Mouse (Mus musculus) kidney, embryonic 14.5 days (tissue): ENCODE data around the gene Zfp37. TPM values are rescaled to one million over a fixed set of nuclear protein-coding genes. Genes with fewer than 3 reads are reported as not detected.
"Not testable (repeated sequence)": the region's sequence is repeated elsewhere in the genome, so short reads cannot be mapped to it uniquely, and the experiment has no call there.

ENCODE experiments used
- ATAC-seq: fragments of 200-750 bp; cut with Nextera tagmentation; 2 replicates; pipeline ENCODE4 v1.8.0; 2017; ENCODE audit warnings: moderate number of reproducible peaks, mild to moderate bottlenecking, moderate TSS enrichment, moderate library complexity; ENCODE audit not compliant: low FRiP score, low TSS enrichment
- H3K27ac ChIP-seq: fragments of 300-500 bp; sonication (generic); 2 replicates; pipeline ENCODE4 v1.5.1; 2014; ENCODE audit warnings: low read depth, mild to moderate bottlenecking, low read length, moderate library complexity, mixed read lengths
- H3K27me3 ChIP-seq: fragments of 300-500 bp; sonication (generic); 2 replicates; pipeline ENCODE4 v1.6.1; 2014; ENCODE audit warnings: mild to moderate bottlenecking, low read length; ENCODE audit not compliant: control insufficient read depth, insufficient read depth
- H3K36me3 ChIP-seq: fragments of 300-500 bp; sonication (generic); 2 replicates; pipeline ENCODE4 v1.6.1; 2014; ENCODE audit warnings: low read length, mixed read lengths; ENCODE audit not compliant: control insufficient read depth, insufficient read depth
- H3K4me1 ChIP-seq: fragments of 300-500 bp; sonication (generic); 2 replicates; pipeline ENCODE4 v1.6.1; 2014; ENCODE audit warnings: low read length, mixed read lengths; ENCODE audit not compliant: control insufficient read depth, insufficient read depth
- H3K4me2 ChIP-seq: fragments of 300-500 bp; sonication (generic); replicated peaks from 2 replicates; pipeline ENCODE4 v1.6.1; 2014; ENCODE audit warnings: low read depth, mild to moderate bottlenecking, low read length
- H3K4me3 ChIP-seq: fragments of 300-500 bp; sonication (generic); 2 replicates; pipeline ENCODE4 v1.5.1; 2014; ENCODE audit warnings: mild to moderate bottlenecking, low read length
- H3K9ac ChIP-seq: fragments of 300-500 bp; sonication (generic); 2 replicates; pipeline ENCODE4 v1.6.1; 2014; ENCODE audit warnings: low read depth, mild to moderate bottlenecking, low read length, moderate library complexity
- H3K9me3 ChIP-seq: fragments of 300-500 bp; sonication (generic); 2 replicates; pipeline ENCODE4 v1.6.1; 2016; ENCODE audit warnings: low read length; ENCODE audit not compliant: control insufficient read depth
- WGBS: fragments of 180-500 bp; shearing (Covaris S2); extraction: QIAGEN DNeasy Blood & Tissue Kit; methylation state at CpG from one replicate; pipeline ENCODE4 v1.1.7; 2014; 5-methylcytosine and 5-hydroxymethylcytosine counted together
- polyA plus RNA-seq: library from polyadenylated mRNA; unstranded; fragments of >200 nt; fragmentation: Nextera tagmentation; extraction: Ambion mirVana; gene quantifications from 2 replicates; pipeline ENCODE4 v1.2.1, GENCODE M21; 2014

The Zfp37 gene
- polyA plus RNA-seq, result 10.0 and 15.5 TPM in 2 replicates

- no peaks in the 10 kb centered on the region for H3K27me3 ChIP-seq
- WGBS, result 77% methylated on average over 13 of the region's 13 CpGs
- ATAC-seq, result no peak
These were observed at the start of gene Zfp37 for GRCm38 (mm10) chr4:62230769-62231168. TSS of gene Zfp37 (minus strand) at chr4:62231047.

DNA sequence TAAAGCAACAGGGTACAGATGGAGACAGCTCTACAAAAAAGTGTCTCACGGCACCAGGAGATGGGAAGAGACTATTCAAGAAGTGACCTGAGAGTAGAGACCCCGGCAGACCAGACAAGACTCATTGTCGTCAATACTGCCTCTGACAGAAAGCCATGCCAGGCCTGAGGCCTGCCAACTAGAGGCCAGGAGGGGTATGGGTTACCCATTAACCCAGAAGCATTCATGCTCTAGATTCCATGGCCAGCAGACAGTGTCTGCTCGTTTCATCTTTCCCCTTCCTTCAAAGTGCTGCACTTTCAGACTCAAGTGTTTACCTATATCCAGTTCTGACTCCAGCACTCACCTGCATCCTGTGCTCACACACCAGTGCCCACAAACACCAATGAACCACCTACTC, 47.2 kb upstream of the Zfp37 start:
- Histone ChIP-seq H3K9ac (no peak overlapping the region), H3K4me3 (no peak overlapping the region), H3K9me3 (no peaks in the 10 kb centered on the region), H3K27me3 (no peaks in the 10 kb centered on the region), H3K27ac (no peak overlapping the region), H3K4me2 (no peak overlapping the region), H3K36me3 (no peaks in the 10 kb centered on the region), H3K4me1 (no peaks in the 10 kb centered on the region)
- peak; percentile 58 for ATAC-seq
- WGBS, result 65% methylated on average over 4 of the region's 4 CpGs

More at GRCm38 (mm10) chr4:62230769-62231168, at the start of gene Zfp37:
- Histone ChIP-seq H3K9ac (no peak within 1 kb of the TSS), H3K4me1 (no peaks in the 10 kb centered on the region), H3K27ac (no peak within 1 kb of the TSS), H3K4me3 (no peak within 1 kb of the TSS), H3K36me3 (no peaks in the 10 kb centered on the region), H3K9me3 (no peaks in the 10 kb centered on the region), H3K4me2 (no peak within 1 kb of the TSS)

DNA sequence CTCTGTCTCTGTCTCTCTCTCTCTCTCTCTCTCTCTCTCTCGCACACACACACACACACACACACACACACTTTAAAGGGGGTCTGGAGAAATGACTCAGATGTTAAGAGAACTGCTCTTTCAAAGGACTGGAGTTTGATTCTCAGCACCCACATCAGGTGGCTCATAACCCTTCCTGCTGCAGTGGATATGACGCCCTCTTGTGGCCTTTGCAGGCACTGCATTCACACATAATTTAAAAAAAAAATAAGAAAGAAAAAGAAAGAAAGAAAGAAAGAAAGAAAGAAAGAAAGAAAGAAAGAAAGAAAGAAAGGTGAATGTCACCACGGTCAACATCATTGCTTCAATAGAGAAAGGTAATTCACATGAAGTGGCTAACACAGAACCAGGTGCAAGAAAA, 46.4 kb upstream of the Zfp37 start:
- Histone ChIP-seq H3K9ac (no peak overlapping the region), H3K4me2 (no peak overlapping the region), H3K36me3 (no peaks in the 10 kb centered on the region), H3K4me1 (no peaks in the 10 kb centered on the region), H3K27me3 (no peaks in the 10 kb centered on the region), H3K4me3 (no peak overlapping the region), H3K27ac (no peak overlapping the region), H3K9me3 (no peaks in the 10 kb centered on the region)
- no peak for ATAC-seq
- WGBS, result 65% methylated on average over 3 of the region's 3 CpGs

DNA sequence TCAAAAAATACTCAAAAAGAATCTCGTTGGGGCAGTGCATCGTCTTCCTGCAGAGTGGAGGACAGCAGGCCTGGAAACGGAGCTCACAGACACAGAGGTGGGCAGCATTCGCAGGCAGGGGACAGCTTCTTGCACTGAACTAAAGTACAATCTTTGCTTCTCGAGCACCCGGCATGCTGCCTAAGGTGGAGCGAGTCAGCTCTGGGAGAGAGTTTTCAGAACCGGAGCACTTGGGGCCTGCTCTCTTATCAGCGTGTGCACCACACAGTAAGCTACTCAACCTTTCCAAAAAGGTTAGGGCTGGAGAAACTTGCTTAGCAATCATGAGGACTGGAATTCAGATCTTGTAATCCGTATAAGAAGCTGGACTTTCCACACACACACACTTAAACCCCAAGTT, 45.8 kb upstream of the Zfp37 start:
- no peaks in the 10 kb centered on the region for H3K36me3 ChIP-seq
- H3K9me3 ChIP-seq, result no peaks in the 10 kb centered on the region
- H3K27ac ChIP-seq, result no peak overlapping the region
- WGBS, result 85% methylated on average over 10 of the region's 10 CpGs
- H3K4me2 ChIP-seq, result no peak overlapping the region
- no peak for ATAC-seq
- no peak overlapping the region for H3K9ac ChIP-seq
- H3K4me1 ChIP-seq, result no peaks in the 10 kb centered on the region
- H3K27me3 ChIP-seq, result no peaks in the 10 kb centered on the region
- H3K4me3 ChIP-seq, result no peak overlapping the region

- Histone ChIP-seq H3K36me3 (no peaks in the 10 kb centered on the region), H3K9ac (no peak overlapping the region), H3K27me3 (no peaks in the 10 kb centered on the region), H3K4me1 (no peaks in the 10 kb centered on the region), H3K4me3 (no peak overlapping the region), H3K27ac (no peak overlapping the region), H3K9me3 (no peaks in the 10 kb centered on the region), H3K4me2 (no peak overlapping the region)
- 29% methylated on average over 12 of the region's 12 CpGs for WGBS
- peak; percentile 60 for ATAC-seq
These were observed 44.1 kb upstream of the Zfp37 start for GRCm38 (mm10) chr4:62274841-62275536.

DNA sequence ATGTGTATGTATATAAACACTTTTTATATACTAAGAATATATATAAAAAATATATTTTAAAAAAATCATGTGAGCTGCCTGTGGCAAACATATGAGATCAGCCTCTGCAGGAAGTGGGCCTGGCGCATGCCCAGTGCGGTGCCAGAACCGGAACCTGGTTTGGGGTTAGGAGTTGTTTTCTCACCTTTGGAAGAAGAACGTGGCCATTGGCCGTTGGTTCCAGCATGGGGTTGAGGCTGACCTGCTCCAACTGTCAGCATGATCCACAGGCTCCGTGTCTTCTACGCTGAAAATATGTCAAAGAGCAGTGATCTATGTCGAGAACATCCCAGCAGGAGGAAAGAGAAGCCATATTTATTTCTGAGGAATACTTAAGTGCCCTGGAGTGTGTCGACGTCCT, 43.1 kb upstream of the Zfp37 start:
- H3K36me3 ChIP-seq, result no peaks in the 10 kb centered on the region
- no peaks in the 10 kb centered on the region for H3K4me1 ChIP-seq
- no peak overlapping the region for H3K4me2 ChIP-seq
- ATAC-seq, result no peak
- H3K27me3 ChIP-seq, result no peaks in the 10 kb centered on the region
- H3K27ac ChIP-seq, result no peak overlapping the region
- 89% methylated on average over 10 of the region's 10 CpGs for WGBS
- no peak overlapping the region for H3K9ac ChIP-seq
- no peaks in the 10 kb centered on the region for H3K9me3 ChIP-seq
- no peak overlapping the region for H3K4me3 ChIP-seq

GRCm38 (mm10) chr4:62272696-62273095, 41.8 kb upstream of the Zfp37 start:
- Histone ChIP-seq H3K27ac (no peak overlapping the region), H3K4me2 (no peak overlapping the region), H3K36me3 (no peaks in the 10 kb centered on the region), H3K4me3 (no peak overlapping the region), H3K9ac (no peak overlapping the region), H3K27me3 (no peaks in the 10 kb centered on the region), H3K4me1 (no peaks in the 10 kb centered on the region), H3K9me3 (no peaks in the 10 kb centered on the region)
- no peak for ATAC-seq
- 91% methylated on average over 10 of the region's 10 CpGs for WGBS

- H3K9ac ChIP-seq, result no peak overlapping the region
- no peaks in the 10 kb centered on the region for H3K9me3 ChIP-seq
- WGBS, result 62% methylated on average over 10 of the region's 10 CpGs
- no peak overlapping the region for H3K4me3 ChIP-seq
- peaks cover 3% of the 10 kb centered on the region; the same call in 1 of the 2 replicates for H3K4me1 ChIP-seq
- H3K36me3 ChIP-seq, result no peaks in the 10 kb centered on the region
- H3K27ac ChIP-seq, result no peak overlapping the region
- H3K27me3 ChIP-seq, result no peaks in the 10 kb centered on the region
- no peak for ATAC-seq
- no peak overlapping the region for H3K4me2 ChIP-seq
These were observed 36.3 kb upstream of the Zfp37 start for GRCm38 (mm10) chr4:62267101-62267500.

DNA sequence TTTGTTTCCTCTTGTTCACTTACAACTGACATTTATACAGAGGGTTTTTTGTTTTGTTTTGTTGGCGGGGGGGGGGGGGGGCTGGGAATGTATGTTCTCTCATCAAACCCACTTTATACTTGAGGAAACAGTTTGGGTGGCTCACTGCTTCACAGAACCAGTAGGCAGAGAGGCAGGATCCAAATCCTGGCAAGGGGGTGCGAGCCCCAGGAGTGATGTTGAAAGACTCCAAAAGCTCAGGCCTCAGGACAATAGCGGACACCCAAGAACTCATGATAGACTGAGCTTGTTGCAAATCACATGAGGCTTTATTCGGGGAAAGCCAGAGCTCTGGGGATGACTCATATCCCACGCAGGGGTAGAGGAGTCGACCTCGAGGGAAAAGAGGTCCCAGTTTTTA, 35.2 kb upstream of the Zfp37 start:
- not testable (repeated sequence) for H3K27ac ChIP-seq, H3K36me3 ChIP-seq, H3K9me3 ChIP-seq, ATAC-seq, H3K4me1 ChIP-seq, H3K4me2 ChIP-seq, H3K4me3 ChIP-seq, H3K9ac ChIP-seq, H3K27me3 ChIP-seq
- WGBS, result 72% methylated on average over 6 of the region's 7 CpGs
